Mouse (Mus musculus) CH12.LX (cell line): Measurements from ENCODE around the gene Adh6b. TPM values are rescaled to one million over a fixed set of nuclear protein-coding genes. Genes with fewer than 3 reads are reported as not detected.

Experiments used
- DNase-seq: peaks from one replicate; pipeline ENCODE4 v3.0.0-alpha.2; 2013; ENCODE audit errors: extremely low read depth
- H3K27ac ChIP-seq: 2 replicates; pipeline ENCODE4 v1.5.1; 2012; ENCODE audit warnings: low read depth, mild to moderate bottlenecking, control low read depth, moderate library complexity; ENCODE audit not compliant: insufficient read depth
- H3K27me3 ChIP-seq: replicated peaks from 2 replicates; pipeline ENCODE3; 2012; ENCODE audit warnings: inconsistent platforms
- H3K36me3 ChIP-seq, 2 experiments: replicated peaks in 1 of 2; 2 replicates each; pipeline versions ENCODE3 to v1.6.1; 2012; ENCODE audit warnings: inconsistent platforms in 1 of 2, low read length in 1 of 2, mild to moderate bottlenecking in 1 of 2, mixed read lengths in 1 of 2, moderate library complexity in 1 of 2; ENCODE audit not compliant: control insufficient read depth in 1 of 2, insufficient read depth in 1 of 2
- H3K4me1 ChIP-seq, 2 experiments: 2 replicates each; pipeline ENCODE4 v1.6.1; 2012; ENCODE audit warnings: inconsistent platforms in 1 of 2, moderate library complexity in 1 of 2; ENCODE audit not compliant: insufficient read depth in 2 of 2, control insufficient read depth in 1 of 2
- H3K4me2 ChIP-seq: 2 replicates; pipeline ENCODE4 v1.6.1; 2012; ENCODE audit warnings: low read depth, mild to moderate bottlenecking, control low read depth; ENCODE audit not compliant: poor library complexity, insufficient read depth, severe bottlenecking
- H3K4me3 ChIP-seq, 3 experiments: fragments of 150-350 bp in 1 of 3; sonication (generic) in 1 of 3; replicated peaks in 1 of 3; 2 replicates each; pipeline versions ENCODE3 to v1.5.1; 2011 to 2012; ENCODE audit warnings: low read depth in 2 of 3, low read length in 2 of 3, mild to moderate bottlenecking in 2 of 3, moderate library complexity in 2 of 3, control low read depth in 1 of 3, improper control_type of control experiment in 1 of 3, inconsistent platforms in 1 of 3, mixed read lengths in 1 of 3; ENCODE audit not compliant: poor library complexity in 1 of 3
- H3K79me2 ChIP-seq: replicated peaks from 2 replicates; pipeline ENCODE4 v1.6.1; 2012; ENCODE audit warnings: mild to moderate bottlenecking, moderate library complexity; ENCODE audit not compliant: control insufficient read depth, poor library complexity, insufficient read depth, severe bottlenecking; ENCODE audit errors: extremely low read depth
- H3K9ac ChIP-seq: 2 replicates; pipeline ENCODE4 v1.6.1; 2012; ENCODE audit warnings: low read depth, mild to moderate bottlenecking, control low read depth, moderate library complexity; ENCODE audit not compliant: insufficient read depth
- H3K9me3 ChIP-seq: replicated peaks from 2 replicates; pipeline ENCODE3; 2012; ENCODE audit warnings: low read length, inconsistent platforms, mixed read lengths
- BHLHE40 ChIP-seq: IDR thresholded peaks from 2 replicates; pipeline ENCODE4 v1.6.1; 2011; ENCODE audit warnings: mild to moderate bottlenecking, low read depth, low read length, improper control_type of control experiment
- ELF1 ChIP-seq: IDR thresholded peaks from 2 replicates; pipeline ENCODE4 v1.6.1; 2014; ENCODE audit warnings: low read depth, mild to moderate bottlenecking, inconsistent platforms, low read length, improper control_type of control experiment
- EP300 ChIP-seq: IDR thresholded peaks from 2 replicates; pipeline ENCODE4 v1.6.1; 2011; ENCODE audit warnings: low read length, improper control_type of control experiment
- GABPA ChIP-seq: IDR thresholded peaks from 2 replicates; pipeline ENCODE4 v1.6.1; 2012; ENCODE audit warnings: low read depth, low read length, improper control_type of control experiment, inconsistent platforms; ENCODE audit not compliant: insufficient replicate concordance
- IRF4 ChIP-seq: IDR thresholded peaks from 2 replicates; pipeline ENCODE4 v1.6.1; 2014; ENCODE audit warnings: low read depth, mild to moderate bottlenecking, inconsistent platforms, low read length, improper control_type of control experiment
- JUND ChIP-seq: conservative IDR thresholded peaks from 2 replicates; pipeline ENCODE4 v1.6.1; 2011; ENCODE audit warnings: low read depth, low read length, improper control_type of control experiment
- MAFK ChIP-seq: IDR thresholded peaks from 2 replicates; pipeline ENCODE4 v1.6.1; 2011; ENCODE audit warnings: low read length, improper control_type of control experiment; ENCODE audit not compliant: insufficient replicate concordance
- MAX ChIP-seq: IDR thresholded peaks from 2 replicates; pipeline ENCODE4 v1.6.1; 2011; ENCODE audit warnings: low read length, improper control_type of control experiment
- MAZ ChIP-seq: IDR thresholded peaks from 2 replicates; pipeline ENCODE4 v1.6.1; 2012; ENCODE audit warnings: low read depth, mild to moderate bottlenecking, inconsistent platforms, low read length, improper control_type of control experiment, moderate library complexity
- MXI1 ChIP-seq: IDR thresholded peaks from 2 replicates; pipeline ENCODE4 v1.6.1; 2011; ENCODE audit warnings: mild to moderate bottlenecking, low read depth, low read length, improper control_type of control experiment
- MYC ChIP-seq: IDR thresholded peaks from 2 replicates; pipeline ENCODE4 v1.6.1; 2011; ENCODE audit warnings: low read depth, mild to moderate bottlenecking, improper control_type of control experiment, low read length
- NELFE ChIP-seq: IDR thresholded peaks from 2 replicates; pipeline ENCODE4 v1.6.1; 2011; ENCODE audit warnings: low read depth, low read length, improper control_type of control experiment
- NRF1 ChIP-seq: IDR thresholded peaks from 2 replicates; pipeline ENCODE4 v1.6.1; 2014; ENCODE audit warnings: low read depth, mild to moderate bottlenecking, inconsistent platforms, low read length, improper control_type of control experiment, moderate library complexity
- POLR2AphosphoS2 ChIP-seq: IDR thresholded peaks from 2 replicates; pipeline ENCODE4 v1.6.1; 2011; ENCODE audit warnings: low read depth, low read length, improper control_type of control experiment
- RCOR1 ChIP-seq: conservative IDR thresholded peaks from 2 replicates; pipeline ENCODE4 v1.6.1; 2012; ENCODE audit warnings: low read depth, mild to moderate bottlenecking, inconsistent platforms, low read length, improper control_type of control experiment
- SMC3 ChIP-seq: IDR thresholded peaks from 2 replicates; pipeline ENCODE4 v1.6.1; 2011; ENCODE audit warnings: low read depth, low read length, improper control_type of control experiment
- TBP ChIP-seq: conservative IDR thresholded peaks from 2 replicates; pipeline ENCODE4 v1.6.1; 2011; ENCODE audit warnings: low read depth, low read length, improper control_type of control experiment
- ZC3H11A ChIP-seq: IDR thresholded peaks from 2 replicates; pipeline ENCODE4 v1.6.1; 2012; ENCODE audit warnings: low read depth, mild to moderate bottlenecking, inconsistent platforms, low read length, improper control_type of control experiment
- ZNF384 ChIP-seq: IDR thresholded peaks from 2 replicates; pipeline ENCODE4 v1.6.1; 2012; ENCODE audit warnings: low read depth, low read length, improper control_type of control experiment, inconsistent platforms
- dilution Hi-C: fragments of 300-500 bp; cut with MboI; formaldehyde crosslinking; loops from 2 replicates; pipeline ENCODE4 v1.14.3; 2020; ENCODE audit warnings: low sequenced_read_pairs; ENCODE audit not compliant: extremely low pct_unique_long_range_greater_than_20kb, extremely low pct_ligation_motif_present
- in situ Hi-C: fragments of 300-500 bp; cut with MboI; formaldehyde crosslinking; loops from 3 replicates; pipeline ENCODE4 v1.14.3; 2019; ENCODE audit warnings: low sequenced_read_pairs, low pct_ligation_motif_present, low pct_unique_long_range_greater_than_20kb, mixed read lengths
- polyA plus RNA-seq: library from polyadenylated mRNA; unstranded; fragments of >175 nt; gene quantifications from 2 replicates; pipeline ENCODE4 v1.2.1, GENCODE M21; 2012; ENCODE audit warnings: low read depth; ENCODE audit not compliant: insufficient read length
- total RNA-seq, 2 experiments: library from RNA; depleted of rRNA; stranded (reverse); fragments of 300-350 nt in 1 of 2; fragments of >200 nt in 1 of 2; gene quantifications; 2 replicates each; pipeline ENCODE4 v1.2.3; 2012 to 2014

Adh6b gene
- total and polyA plus RNA-seq, 3 experiments, result not detected

GRCm38 (mm10) chr3:138334320-138334719 is 7.3 kb upstream of the Adh6b start:
- dilution Hi-C loops (no loop called here), in situ Hi-C loops (no loop called here)
- DNase-seq, result no peak

GRCm38 (mm10) chr3:138335566-138335965 is 6.0 kb upstream of the Adh6b start:
- H3K79me2 ChIP-seq, result no peaks in the 10 kb centered on the region
- no peaks in the 10 kb centered on the region for H3K27me3 ChIP-seq
- no peak overlapping the region for H3K4me3 ChIP-seq
- H3K36me3 ChIP-seq, result no peaks in the 10 kb centered on the region
- in situ Hi-C loops, result no loop called here
- dilution Hi-C loops, result no loop called here
- no peak overlapping the region for H3K4me2 ChIP-seq
- H3K9ac ChIP-seq, result no peak overlapping the region
- H3K4me1 ChIP-seq, result peaks cover 0 to 9% of the 10 kb centered on the region in 2 experiments; a peak in 1 of 4 replicates
- H3K9me3 ChIP-seq, result no peaks in the 10 kb centered on the region
- TF ChIP-seq ZNF384 (no peak), NELFE (no peak), ELF1 (no peak), SMC3 (no peak), POLR2AphosphoS2 (no peak), JUND (no peak), TBP (no peak)
- no peak for DNase-seq
- no peak overlapping the region for H3K27ac ChIP-seq

More at GRCm38 (mm10) chr3:138334320-138334719, 7.3 kb upstream of the Adh6b start:
- no peak overlapping the region for H3K4me2 ChIP-seq
- no peaks in the 10 kb centered on the region for H3K9me3 ChIP-seq
- H3K36me3 ChIP-seq, result no peaks in the 10 kb centered on the region
- TF ChIP-seq GABPA (no peak), NRF1 (peak; percentile 78), MAX (0 out of 2 replicates have a peak, but pooled peaks have one; percentile 38)
- no peaks in the 10 kb centered on the region for H3K27me3 ChIP-seq
- H3K79me2 ChIP-seq, result no peaks in the 10 kb centered on the region
- H3K4me3 ChIP-seq, result no peak overlapping the region
- no peak overlapping the region for H3K27ac ChIP-seq
- H3K4me1 ChIP-seq, result peaks cover 0 to 9% of the 10 kb centered on the region in 2 experiments; a peak in 1 of 4 replicates
- H3K9ac ChIP-seq, result no peak overlapping the region

- no peak for TF ChIP-seq MXI1
- TF ChIP-seq MYC, result no peak
- TF ChIP-seq POLR2AphosphoS2, result no peak
- TF ChIP-seq EP300, result no peak
- TF ChIP-seq BHLHE40, result no peak
- no peak for TF ChIP-seq RCOR1
- no peak for TF ChIP-seq MAFK
- no peak for TF ChIP-seq TBP
- TF ChIP-seq IRF4, result no peak
- no peak for TF ChIP-seq GABPA
- no peak for TF ChIP-seq ELF1
- TF ChIP-seq MAZ, result no peak
- TF ChIP-seq MAX, result no peak
- no peak for TF ChIP-seq ZC3H11A
Observed at GRCm38 (mm10) chr3:138336104-138336754, 5.3 kb upstream of the Adh6b start.

More at GRCm38 (mm10) chr3:138336104-138336754, 5.3 kb upstream of the Adh6b start:
- no peaks in the 10 kb centered on the region for H3K79me2 ChIP-seq
- H3K27ac ChIP-seq, result no peak overlapping the region
- H3K9me3 ChIP-seq, result no peaks in the 10 kb centered on the region
- H3K27me3 ChIP-seq, result no peaks in the 10 kb centered on the region
- dilution Hi-C loops (no loop called here), in situ Hi-C loops (no loop called here)
- no peaks in the 10 kb centered on the region for H3K36me3 ChIP-seq
- peaks cover 0 to 9% of the 10 kb centered on the region in 2 experiments; a peak in 1 of 4 replicates for H3K4me1 ChIP-seq
- no peak for DNase-seq
- no peak overlapping the region for H3K4me3 ChIP-seq
- H3K4me2 ChIP-seq, result no peak overlapping the region
- H3K9ac ChIP-seq, result no peak overlapping the region
